In genomic region chr9:72208296-72208695, GRCm38 (mm10) we compare ENCODE assay signal across 19 mouse cellular contexts.
A peak's percentile ranks its signal among the peaks of the same experiment; 100 is the strongest.
DNase-seq lines count a peak whose midpoint lies in the region; TF ChIP-seq lines count a peak whose summit lies in the region.
"Had no signal": no experiment of that assay in that cellular context is flagged by ENCODE, and none has a peak within 500 bp of the region (broad histone marks: within the 10 kb centered on the region; RNA-seq: fewer than 3 reads in every experiment).

No protein-coding gene starts in this region.

- no peak for TF ChIP-seq CTCF in thymus, adult 2 months (IDR thresholded peaks at IDR 0.05; ENCODE audit: borderline replicate concordance, control insufficient read depth, extremely low read depth, insufficient read depth, low read length, poor library complexity)

- no peaks in the 10 kb centered on the region for H3K36me3 ChIP-seq in thymus, adult 2 months (ENCODE audit: control insufficient read depth, insufficient read depth, low read length)
- H3K36me3 ChIP-seq: forebrain, embryonic 10.5 days; heart, embryonic 10.5 days; heart, embryonic 13.5 days; hindbrain, embryonic 12.5 days; hindbrain, embryonic 15.5 days had no signal

- WGBS in thymus, adult 2 months: 57% methylated on average over 7 of the region's 7 CpGs

- no peak overlapping the region for H3K27ac ChIP-seq in thymus, adult 2 months (ENCODE audit: control insufficient read depth, insufficient read depth, low read length)
- H3K27ac ChIP-seq: forebrain, embryonic 10.5 days; forebrain, embryonic 13.5 days; heart, adult 2 months; heart, embryonic 10.5 days; heart, embryonic 13.5 days; hindbrain, embryonic 12.5 days; hindbrain, embryonic 15.5 days had no signal

- H3K4me3 ChIP-seq in thymus, adult 2 months (ENCODE audit: control insufficient read depth, insufficient read depth, low read length): no peak overlapping the region
- H3K4me3 ChIP-seq: forebrain, embryonic 10.5 days; forebrain, embryonic 13.5 days; heart, adult 2 months; heart, embryonic 10.5 days; heart, embryonic 13.5 days; hindbrain, embryonic 12.5 days; hindbrain, embryonic 15.5 days had no signal

- TF ChIP-seq POLR2A in thymus, adult 2 months (IDR thresholded peaks at IDR 0.05; ENCODE audit: control insufficient read depth, extremely low read depth, insufficient read depth, low read length, poor library complexity): no peak

- H3K27me3 ChIP-seq in thymus, adult 2 months (ENCODE audit: control insufficient read depth, insufficient read depth, low read length): no peaks in the 10 kb centered on the region
- H3K27me3 ChIP-seq: forebrain, embryonic 13.5 days; heart, embryonic 13.5 days; hindbrain, embryonic 12.5 days; hindbrain, embryonic 15.5 days had no signal

- DNase-seq in thymus, adult 2 months: peak; percentile 32
- DNase-seq in thymus, adult 18-20 months: no peak
- peak; percentile 39 for DNase-seq in thymus, postnatal 10 days (ENCODE audit: low spot score in 2 of 2)
- DNase-seq in thymus, postnatal 36 days: peak; percentile 24 to 45
- no peak for DNase-seq in cerebellum, postnatal 10 days
- DNase-seq in B cell, adult 2 months: no peak
- DNase-seq: adrenal gland, adult 8-10 months; adrenal gland, postnatal 25 days; cerebellum, adult 11-12 months; cerebellum, adult 8-10 months; cerebellum, postnatal 14 days; gastrocnemius, postnatal 14 days; heart, adult 2 months had no signal

- H3K4me1 ChIP-seq in thymus, adult 2 months (replicated peaks; ENCODE audit: control insufficient read depth, insufficient read depth, low read length): peaks cover 4% of the 10 kb centered on the region
- H3K4me1 ChIP-seq: forebrain, embryonic 13.5 days; heart, embryonic 10.5 days; heart, embryonic 13.5 days; hindbrain, embryonic 12.5 days; hindbrain, embryonic 15.5 days had no signal

Comparison
In these comparisons a context has a peak if more than half of its experiments do, and no peak if none do; other contexts are left out.
1. DNase-seq: peak in thymus, adult 2 months (single experiment), thymus, postnatal 10 days (2 of 2) and thymus, postnatal 36 days (2 of 2); none in thymus, adult 18-20 months (0 of 2), cerebellum, postnatal 10 days (0 of 2) and B cell, adult 2 months (0 of 2).